Mouse (Mus musculus): ENCODE results near the gene Atp1a3. TPM values are rescaled to one million over a fixed set of nuclear protein-coding genes. Genes with fewer than 3 reads are reported as not detected.

Atp1a3 gene
- polyA plus RNA-seq, 1 experiment from 2014 or later: 1.0 TPM

DNA sequence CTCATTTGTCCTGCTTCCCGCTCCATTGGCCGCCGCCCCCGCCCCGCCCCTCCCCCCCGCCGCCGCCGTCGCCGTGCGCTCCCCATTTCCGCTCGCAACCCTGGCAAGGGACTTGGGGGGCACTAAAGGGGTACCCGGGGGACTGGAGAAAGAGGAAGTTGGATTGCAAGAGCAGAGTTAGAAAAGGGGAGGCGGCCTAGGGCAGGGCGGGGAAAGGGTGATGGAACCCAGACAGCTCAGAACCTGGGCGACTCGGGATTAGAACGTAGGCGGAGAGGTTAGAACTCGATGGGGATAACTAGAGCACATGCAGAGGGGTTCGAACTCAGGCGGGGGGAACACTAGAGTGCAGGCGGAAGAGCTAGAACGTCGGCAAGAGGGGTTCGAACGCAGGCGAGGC, 51.3 kb downstream of the Atp1a3 start:
- H3K4me2 ChIP-seq (ENCODE audit: low read depth, low read length): peak overlapping the region; percentile 76
- peak; percentile 37 for ATAC-seq (ENCODE audit: low read depth)
- no peak overlapping the region for H3K27ac ChIP-seq (ENCODE audit: low read length)
- peaks cover 6% of the 10 kb centered on the region; the same call in 1 of the 2 replicates for H3K4me1 ChIP-seq (replicated peaks; ENCODE audit: control insufficient read depth, insufficient read depth, low read length)
- no peaks in the 10 kb centered on the region for H3K36me3 ChIP-seq (ENCODE audit: control insufficient read depth, insufficient read depth, low read length)
- H3K4me3 ChIP-seq (ENCODE audit: low read length): peak overlapping the region; percentile 48
- 2% methylated on average over 26 of the region's 30 CpGs for WGBS
- peaks cover 74% of the 10 kb centered on the region for H3K27me3 ChIP-seq (ENCODE audit: control insufficient read depth, insufficient read depth, low read depth, low read length)
- H3K9ac ChIP-seq (ENCODE audit: low read length): peak overlapping the region; percentile 39
- H3K9me3 ChIP-seq (ENCODE audit: control insufficient read depth, low read length): no peaks in the 10 kb centered on the region

DNA sequence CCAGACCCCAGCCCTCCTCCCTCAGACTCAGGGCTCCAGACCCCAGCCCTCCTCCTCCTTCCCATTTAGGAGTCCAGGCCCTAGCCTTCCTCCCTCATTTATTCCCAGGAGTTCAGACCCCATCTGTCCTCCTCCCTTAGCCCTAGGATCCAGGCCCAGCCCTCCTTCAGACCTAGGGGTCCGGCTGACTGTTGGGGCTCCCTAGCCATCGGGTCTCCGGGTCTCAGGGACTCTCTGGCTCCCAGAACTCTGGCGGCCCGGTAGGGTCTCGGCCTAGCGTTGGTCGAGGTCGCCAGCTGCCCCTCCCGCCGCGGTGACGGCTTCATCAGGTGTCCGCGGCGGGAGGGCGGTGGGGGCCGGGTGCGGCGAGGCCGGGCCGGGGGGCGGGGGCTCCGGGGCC, 51.8 kb downstream of the Atp1a3 start:
- Histone ChIP-seq H3K36me3 (ENCODE audit: control insufficient read depth, insufficient read depth, low read length) (no peaks in the 10 kb centered on the region), H3K4me1 (replicated peaks; ENCODE audit: control insufficient read depth, insufficient read depth, low read length) (peaks cover 6% of the 10 kb centered on the region; the same call in 1 of the 2 replicates), H3K4me2 (ENCODE audit: low read depth, low read length) (peak overlapping the region; percentile 76), H3K4me3 (ENCODE audit: low read length) (peak overlapping the region; percentile 48), H3K9ac (ENCODE audit: low read length) (peak overlapping the region; percentile 39), H3K27ac (ENCODE audit: low read length) (no peak overlapping the region), H3K9me3 (ENCODE audit: control insufficient read depth, low read length) (no peaks in the 10 kb centered on the region), H3K27me3 (ENCODE audit: control insufficient read depth, insufficient read depth, low read depth, low read length) (peaks cover 78% of the 10 kb centered on the region)
- ATAC-seq (ENCODE audit: low read depth): peak; percentile 11; the same call in 1 of the 2 replicates
- 3% methylated on average over 16 of the region's 24 CpGs for WGBS

DNA sequence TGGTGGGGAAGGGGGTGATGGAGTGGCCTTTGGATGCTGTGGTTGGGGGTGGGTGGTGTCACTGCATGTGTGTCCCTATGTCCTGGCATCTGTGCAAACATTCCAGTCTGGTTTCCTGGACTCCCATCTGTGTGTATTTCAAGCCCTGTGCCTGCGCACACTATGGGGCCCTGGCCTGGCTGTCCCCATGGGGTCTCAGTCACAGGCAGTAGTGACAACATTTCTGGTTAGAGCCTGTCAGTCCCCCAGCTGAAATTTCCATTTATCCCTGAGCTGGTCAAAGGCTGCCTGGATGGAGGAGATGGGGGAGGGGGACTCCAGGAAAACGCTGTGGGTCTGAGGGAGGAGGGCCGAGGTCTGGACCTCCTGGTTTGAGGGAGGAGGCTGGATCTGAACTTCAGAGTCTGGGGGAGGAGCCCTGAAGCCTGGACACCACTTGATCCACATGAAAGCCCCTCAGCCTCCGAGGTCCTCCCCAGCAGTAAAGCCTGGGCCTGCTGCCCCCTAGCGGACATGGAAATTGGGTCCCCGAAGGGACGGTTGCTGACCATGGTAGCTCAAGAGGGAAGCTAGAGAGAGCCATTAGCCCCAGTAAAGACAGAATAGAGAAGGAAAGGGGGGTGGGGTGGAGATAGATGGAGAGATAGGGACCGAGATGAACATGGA, 55.7 kb downstream of the Atp1a3 start:
- H3K4me1 ChIP-seq (replicated peaks; ENCODE audit: control insufficient read depth, insufficient read depth, low read length): peaks cover 6% of the 10 kb centered on the region; the same call in 1 of the 2 replicates
- peaks cover 96% of the 10 kb centered on the region for H3K27me3 ChIP-seq (ENCODE audit: control insufficient read depth, insufficient read depth, low read depth, low read length)
- no peaks in the 10 kb centered on the region for H3K9me3 ChIP-seq (ENCODE audit: control insufficient read depth, low read length)
- H3K9ac ChIP-seq (ENCODE audit: low read length): no peak overlapping the region
- ATAC-seq (ENCODE audit: low read depth): peak; percentile 38; the same call in 1 of the 2 replicates
- no peak overlapping the region for H3K27ac ChIP-seq (ENCODE audit: low read length)
- no peaks in the 10 kb centered on the region for H3K36me3 ChIP-seq (ENCODE audit: control insufficient read depth, insufficient read depth, low read length)
- no peak overlapping the region for H3K4me2 ChIP-seq (ENCODE audit: low read depth, low read length)
- 1% methylated on average over 8 of the region's 8 CpGs for WGBS
- H3K4me3 ChIP-seq (ENCODE audit: low read length): no peak overlapping the region

DNA sequence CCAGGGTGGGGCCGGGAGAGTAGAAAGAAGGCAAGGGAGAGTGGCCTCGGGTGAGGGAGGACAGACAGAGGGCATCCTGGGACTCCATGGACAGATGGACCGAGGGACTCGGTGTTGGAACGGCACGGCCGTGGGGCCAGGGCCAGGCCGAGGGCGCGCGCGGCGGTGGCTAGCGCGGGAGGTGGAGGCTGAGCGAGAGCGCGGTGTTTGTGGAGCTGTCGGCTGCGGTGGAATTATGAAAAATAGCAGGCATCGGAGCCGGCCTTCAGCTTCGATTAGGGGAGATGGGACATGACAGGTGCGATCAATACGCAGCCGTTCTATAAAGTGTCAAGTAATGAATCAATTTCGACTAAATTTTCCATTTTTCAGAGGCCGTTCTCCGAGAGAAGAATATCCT, 57.0 kb downstream of the Atp1a3 start:
- H3K27ac ChIP-seq (ENCODE audit: low read length): no peak overlapping the region
- H3K4me2 ChIP-seq (ENCODE audit: low read depth, low read length): no peak overlapping the region
- no peak for ATAC-seq (ENCODE audit: low read depth)

DNA sequence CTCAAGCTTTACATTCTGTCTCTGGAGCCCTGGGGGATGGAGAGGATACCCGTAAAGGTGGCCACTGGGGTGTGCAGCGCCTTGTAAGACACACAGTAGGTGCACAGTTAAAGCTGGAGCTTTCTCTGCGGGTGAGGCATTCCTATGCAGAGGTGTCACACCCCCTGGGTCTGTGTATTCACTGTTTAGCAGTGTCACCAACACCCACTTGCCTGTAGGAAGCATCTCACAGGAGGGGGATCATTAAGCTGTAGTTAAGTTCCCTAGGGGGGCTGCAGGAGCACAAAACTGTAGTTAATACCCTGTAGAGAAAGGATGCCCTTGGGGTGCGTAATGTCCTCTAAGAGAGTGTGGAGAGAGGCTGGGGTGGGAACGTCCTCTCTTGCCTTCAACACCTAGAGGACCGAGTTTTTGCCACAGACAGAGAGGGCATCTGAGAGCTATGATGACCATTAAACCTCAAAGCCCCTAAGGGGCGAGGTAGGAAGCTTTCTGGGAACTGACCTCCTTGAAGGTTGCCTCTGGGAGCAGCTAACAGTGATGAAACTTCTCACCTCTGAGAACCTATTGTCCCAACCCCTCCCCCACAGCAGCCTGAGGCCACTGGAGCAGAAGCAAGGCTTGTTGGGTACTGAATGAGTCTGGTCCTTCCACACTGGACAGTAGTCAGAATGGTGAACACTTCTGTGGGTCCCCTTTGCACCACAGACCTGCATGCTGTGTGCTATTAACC, 58.3 kb downstream of the Atp1a3 start:
- Histone ChIP-seq H3K4me3 (ENCODE audit: low read length) (no peak overlapping the region), H3K9me3 (ENCODE audit: control insufficient read depth, low read length) (no peaks in the 10 kb centered on the region), H3K27ac (ENCODE audit: low read length) (no peak overlapping the region), H3K4me2 (ENCODE audit: low read depth, low read length) (no peak overlapping the region), H3K27me3 (ENCODE audit: control insufficient read depth, insufficient read depth, low read depth, low read length) (peaks cover 97% of the 10 kb centered on the region), H3K4me1 (replicated peaks; ENCODE audit: control insufficient read depth, insufficient read depth, low read length) (peaks cover 4% of the 10 kb centered on the region), H3K36me3 (ENCODE audit: control insufficient read depth, insufficient read depth, low read length) (no peaks in the 10 kb centered on the region), H3K9ac (ENCODE audit: low read length) (no peak overlapping the region)
- WGBS: under 1% methylated on average over 7 of the region's 7 CpGs
- no peak for ATAC-seq (ENCODE audit: low read depth)

More for the DNA sequence above, 57.0 kb downstream of the Atp1a3 start:
- WGBS: 3% methylated on average over 29 of the region's 29 CpGs
- peaks cover 4% of the 10 kb centered on the region for H3K4me1 ChIP-seq (replicated peaks; ENCODE audit: control insufficient read depth, insufficient read depth, low read length)
- H3K9ac ChIP-seq (ENCODE audit: low read length): no peak overlapping the region
- no peaks in the 10 kb centered on the region for H3K9me3 ChIP-seq (ENCODE audit: control insufficient read depth, low read length)
- H3K4me3 ChIP-seq (ENCODE audit: low read length): no peak overlapping the region
- peaks cover 96% of the 10 kb centered on the region for H3K27me3 ChIP-seq (ENCODE audit: control insufficient read depth, insufficient read depth, low read depth, low read length)
- no peaks in the 10 kb centered on the region for H3K36me3 ChIP-seq (ENCODE audit: control insufficient read depth, insufficient read depth, low read length)

DNA sequence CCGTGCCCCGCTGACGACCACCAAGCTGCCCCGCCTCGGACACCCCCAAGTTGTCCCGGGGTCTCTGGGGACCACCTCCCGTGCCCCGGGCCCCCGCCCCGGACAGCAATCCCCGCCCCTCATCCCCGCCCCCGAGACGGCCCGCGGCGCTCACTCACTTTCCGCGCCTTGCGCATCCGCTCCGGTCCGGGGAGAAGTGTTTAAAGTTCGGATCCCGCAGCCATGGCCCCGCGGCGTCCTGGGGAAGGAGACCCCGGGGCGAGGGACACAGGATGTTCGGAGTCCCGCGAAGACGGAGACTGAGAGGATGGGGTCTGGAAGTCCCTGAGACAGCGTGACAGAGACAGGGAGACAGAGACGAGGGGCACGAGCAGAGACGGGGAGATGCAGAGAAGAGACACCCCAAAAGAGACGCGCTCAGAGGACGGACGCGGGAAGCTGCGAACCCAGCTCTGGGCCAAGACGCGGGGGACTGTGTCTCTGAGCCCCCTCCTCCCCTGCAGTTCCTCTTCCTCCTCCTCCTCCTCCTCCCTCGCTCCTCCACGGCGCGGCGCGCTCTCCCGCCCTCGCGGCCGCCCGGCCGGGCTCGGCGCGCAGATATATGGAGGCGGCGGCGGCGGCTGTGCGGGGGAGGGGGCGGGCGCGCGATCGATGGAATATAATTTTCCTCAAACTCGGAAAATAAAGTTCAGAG, 61.4 kb downstream of the Atp1a3 start, which contains the start of gene Gm4881:
TSS of gene Gm4881 (minus strand) at position 238 of the 694 bp plus-strand sequence.
- Histone ChIP-seq H3K9me3 (ENCODE audit: control insufficient read depth, low read length) (no peaks in the 10 kb centered on the region), H3K27me3 (ENCODE audit: control insufficient read depth, insufficient read depth, low read depth, low read length) (peaks cover 86% of the 10 kb centered on the region), H3K4me3 (ENCODE audit: low read length) (peak within 1 kb of the TSS; percentile 38), H3K36me3 (ENCODE audit: control insufficient read depth, insufficient read depth, low read length) (no peaks in the 10 kb centered on the region), H3K9ac (ENCODE audit: low read length) (peak within 1 kb of the TSS; percentile 25; the same call in 1 of the 2 replicates), H3K27ac (ENCODE audit: low read length) (no peak within 1 kb of the TSS), H3K4me2 (ENCODE audit: low read depth, low read length) (peak within 1 kb of the TSS; percentile 53), H3K4me1 (replicated peaks; ENCODE audit: control insufficient read depth, insufficient read depth, low read length) (peaks cover 4% of the 10 kb centered on the region)
- WGBS: under 1% methylated on average over 72 of the region's 72 CpGs
- no peak for ATAC-seq (ENCODE audit: low read depth)

DNA sequence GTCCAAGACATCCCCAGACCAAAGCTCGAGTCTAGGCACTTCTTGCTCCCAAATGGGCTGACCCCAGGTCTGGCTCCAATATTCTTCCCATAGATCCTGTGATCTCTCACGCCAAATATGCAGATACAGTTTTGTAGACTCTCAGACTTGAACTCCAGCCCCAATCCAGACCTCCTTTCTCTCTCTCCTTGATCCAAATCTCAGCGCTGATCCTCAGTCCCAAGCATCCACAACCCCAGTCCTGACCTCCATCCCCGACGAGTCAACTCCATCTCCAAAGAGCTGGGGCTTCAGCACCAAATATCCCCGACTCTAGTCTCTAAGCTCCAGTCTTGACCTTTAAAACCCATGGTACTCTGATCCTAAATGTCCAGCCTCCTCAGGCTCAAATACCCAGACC, 62.1 kb downstream of the Atp1a3 start:
- Histone ChIP-seq H3K36me3 (ENCODE audit: control insufficient read depth, insufficient read depth, low read length) (no peaks in the 10 kb centered on the region), H3K27me3 (ENCODE audit: control insufficient read depth, insufficient read depth, low read depth, low read length) (peaks cover 84% of the 10 kb centered on the region), H3K9me3 (ENCODE audit: control insufficient read depth, low read length) (no peaks in the 10 kb centered on the region), H3K9ac (ENCODE audit: low read length) (no peak overlapping the region), H3K4me3 (ENCODE audit: low read length) (no peak overlapping the region), H3K4me2 (ENCODE audit: low read depth, low read length) (no peak overlapping the region), H3K4me1 (replicated peaks; ENCODE audit: control insufficient read depth, insufficient read depth, low read length) (peaks cover 4% of the 10 kb centered on the region), H3K27ac (ENCODE audit: low read length) (no peak overlapping the region)
- ATAC-seq (ENCODE audit: low read depth): no peak
- WGBS: 10% methylated on average over 6 of the region's 6 CpGs

DNA sequence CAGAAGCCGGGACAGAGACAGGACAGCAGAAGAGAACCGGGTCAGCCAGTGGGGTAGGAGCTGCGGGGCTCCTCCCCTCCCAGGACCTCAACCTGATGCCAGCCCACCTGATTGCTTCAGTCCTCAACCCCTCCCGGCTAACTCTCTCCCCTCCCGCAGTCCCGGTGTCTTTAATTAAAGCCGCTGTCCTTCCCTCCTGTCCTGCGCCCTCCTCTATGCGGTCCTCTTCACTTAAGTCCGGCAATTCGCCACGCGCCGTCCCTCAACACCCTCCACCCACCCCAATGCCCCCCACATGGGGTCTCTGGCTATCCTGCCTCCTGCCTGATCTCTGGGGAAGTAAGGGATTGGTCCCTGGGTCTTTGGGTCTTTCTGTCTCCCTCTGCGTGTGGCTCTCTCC, 74.1 kb downstream of the Atp1a3 start:
- Histone ChIP-seq H3K27ac (ENCODE audit: low read length) (no peak overlapping the region), H3K36me3 (ENCODE audit: control insufficient read depth, insufficient read depth, low read length) (peaks cover 9% of the 10 kb centered on the region; the same call in 1 of the 2 replicates), H3K4me3 (ENCODE audit: low read length) (no peak overlapping the region), H3K9ac (ENCODE audit: low read length) (no peak overlapping the region), H3K9me3 (ENCODE audit: control insufficient read depth, low read length) (no peaks in the 10 kb centered on the region), H3K4me1 (replicated peaks; ENCODE audit: control insufficient read depth, insufficient read depth, low read length) (no peaks in the 10 kb centered on the region), H3K4me2 (ENCODE audit: low read depth, low read length) (no peak overlapping the region), H3K27me3 (ENCODE audit: control insufficient read depth, insufficient read depth, low read depth, low read length) (peaks cover 69% of the 10 kb centered on the region)
- no peak for ATAC-seq (ENCODE audit: low read depth)
- 0% methylated on average over 15 of the region's 15 CpGs for WGBS

DNA sequence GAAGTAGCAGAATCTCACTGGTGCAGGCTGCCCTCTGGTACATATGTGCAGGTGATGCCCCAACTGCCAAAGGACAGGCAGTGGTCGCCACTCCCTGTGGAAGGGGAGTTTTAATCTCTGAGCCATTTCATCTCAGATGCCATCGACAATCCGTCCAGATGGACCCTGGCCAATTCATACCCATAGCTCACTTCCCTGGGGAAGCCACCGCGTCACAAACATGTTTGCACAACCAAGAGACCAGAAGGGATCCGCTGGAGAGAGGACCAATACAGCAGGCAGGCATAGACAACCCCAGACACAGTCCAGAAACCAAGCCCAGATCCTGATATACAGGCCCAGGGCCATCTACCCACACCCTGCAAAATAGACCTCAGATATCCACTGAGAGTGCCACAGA, 75.3 kb downstream of the Atp1a3 start:
- Histone ChIP-seq H3K9me3 (ENCODE audit: control insufficient read depth, low read length) (no peaks in the 10 kb centered on the region), H3K4me3 (ENCODE audit: low read length) (no peak overlapping the region), H3K4me2 (ENCODE audit: low read depth, low read length) (no peak overlapping the region), H3K36me3 (ENCODE audit: control insufficient read depth, insufficient read depth, low read length) (peaks cover 17% of the 10 kb centered on the region), H3K27ac (ENCODE audit: low read length) (no peak overlapping the region), H3K4me1 (replicated peaks; ENCODE audit: control insufficient read depth, insufficient read depth, low read length) (no peaks in the 10 kb centered on the region), H3K9ac (ENCODE audit: low read length) (no peak overlapping the region), H3K27me3 (ENCODE audit: control insufficient read depth, insufficient read depth, low read depth, low read length) (peaks cover 58% of the 10 kb centered on the region)
- ATAC-seq (ENCODE audit: low read depth): no peak
- 32% methylated on average over 6 of the region's 6 CpGs for WGBS

All from lung, embryonic 16.5 days (tissue).